Mouse (Mus musculus): ENCODE data around the gene Stk10.

Gene Stk10

DNA sequence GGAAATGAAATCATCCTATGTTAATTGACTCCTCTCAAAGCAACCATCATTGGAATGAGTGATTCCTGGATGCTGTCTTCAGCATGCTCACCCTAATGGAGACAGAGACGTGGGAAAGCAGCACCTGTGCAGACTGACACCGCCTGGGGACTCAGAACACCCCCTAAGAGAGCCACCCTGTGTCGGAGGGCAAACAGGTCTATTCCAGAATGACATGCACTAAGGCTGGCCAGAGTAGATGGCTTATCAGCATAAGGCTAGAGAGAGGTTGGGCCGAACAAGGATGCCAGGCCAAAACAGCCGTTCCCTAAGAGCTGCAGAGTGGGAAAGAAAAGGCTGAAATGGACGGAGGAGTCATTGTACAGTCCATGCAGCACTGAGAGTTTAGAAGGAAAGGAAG is 93.0 kb downstream of the Stk10 start:
- no peak for DNase-seq (ENCODE audit: extremely low read depth, low read depth)

GRCm38 (mm10) chr11:32627900-32628299 is 94.8 kb downstream of the Stk10 start:
- DNase-seq (ENCODE audit: extremely low read depth, low read depth): no peak

DNA sequence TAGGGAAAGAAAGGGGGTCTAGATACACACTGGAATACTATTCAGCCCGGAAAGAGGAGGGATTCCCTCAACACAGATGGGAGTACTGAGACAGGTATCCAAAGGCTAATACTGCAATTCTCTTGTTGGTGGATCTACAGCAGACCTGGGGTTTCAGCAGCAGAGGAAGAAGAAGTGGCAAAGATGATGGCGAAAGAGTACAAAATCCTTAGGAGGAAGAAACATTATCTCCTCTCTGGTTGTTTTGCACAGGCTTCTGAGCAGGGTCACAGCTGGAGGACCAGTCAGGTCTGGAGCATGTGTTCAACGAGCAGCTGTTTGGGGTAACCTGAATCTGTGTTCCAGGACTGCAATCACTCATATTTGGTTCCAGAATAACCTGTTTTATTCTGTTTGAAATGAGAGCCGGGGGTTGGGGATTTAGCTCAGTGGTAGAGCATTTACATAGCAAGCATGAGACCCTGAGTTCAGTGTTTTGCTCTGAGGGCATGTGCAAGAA is 96.7 kb downstream of the Stk10 start:
- no peak for DNase-seq (ENCODE audit: extremely low read depth, low read depth)

DNA sequence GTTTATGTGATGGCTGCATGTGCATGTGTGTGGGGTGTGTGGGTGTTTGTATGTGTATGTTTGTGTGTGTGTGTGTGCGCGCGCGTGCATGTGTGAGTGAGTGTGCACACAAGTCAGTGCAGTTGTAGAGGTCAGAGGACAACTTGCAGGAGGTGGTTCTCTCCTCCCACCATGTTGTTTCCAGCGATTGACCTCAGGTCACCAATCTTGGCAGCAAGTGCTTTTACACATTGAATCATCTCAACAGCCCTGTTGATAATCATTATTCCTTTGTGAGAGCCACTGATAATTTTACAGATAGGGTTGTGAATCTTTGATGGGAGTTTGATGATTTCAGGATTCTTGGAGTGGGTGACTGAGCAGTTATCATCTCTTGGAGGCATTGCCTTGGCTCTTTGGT is 99.6 kb downstream of the Stk10 start:
- DNase-seq (ENCODE audit: extremely low read depth, low read depth): no peak

DNA sequence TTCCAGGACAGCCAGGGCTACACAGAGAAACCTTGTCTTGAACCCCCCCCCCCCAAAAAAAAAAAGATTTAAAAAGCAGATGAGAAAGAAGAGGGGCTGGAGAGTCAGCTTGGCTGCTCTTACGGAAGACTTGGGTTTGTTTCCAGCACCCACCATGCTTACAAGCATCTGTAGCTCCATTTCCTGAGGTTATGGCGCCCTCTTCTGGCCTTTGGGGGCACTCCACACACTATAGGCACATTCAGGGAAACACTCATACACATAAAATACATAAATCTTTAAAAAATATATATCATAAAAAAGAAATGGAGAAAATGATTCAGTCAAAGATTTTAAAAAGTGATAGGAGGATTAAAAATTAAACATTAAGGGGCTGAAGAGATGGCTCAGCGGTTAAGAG is 100.4 kb downstream of the Stk10 start:
- no peak for DNase-seq (ENCODE audit: extremely low read depth, low read depth)

DNA sequence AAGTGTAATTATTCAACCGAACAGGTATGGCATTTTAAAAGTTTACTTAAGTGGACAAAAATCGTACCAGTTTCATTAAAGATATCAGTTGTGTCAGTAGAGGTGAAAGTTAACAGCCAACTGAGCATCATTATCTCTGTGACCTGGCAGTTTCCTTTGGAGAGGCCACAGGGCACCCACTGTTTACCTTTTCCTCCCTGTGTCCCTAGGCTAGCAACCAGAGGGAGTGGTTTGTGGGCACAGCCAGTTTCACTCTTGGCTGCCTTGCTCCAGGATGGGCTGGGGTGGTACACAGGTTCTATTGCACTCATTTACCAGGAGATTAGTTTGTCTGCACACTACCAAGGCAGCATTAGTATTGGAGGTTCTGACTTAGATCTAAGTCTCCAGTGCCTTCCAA is 101.0 kb downstream of the Stk10 start:
- no peak for DNase-seq (ENCODE audit: extremely low read depth, low read depth)

GRCm38 (mm10) chr11:32634842-32635241 is 101.7 kb downstream of the Stk10 start:
- no peak for DNase-seq (ENCODE audit: extremely low read depth, low read depth)

DNA sequence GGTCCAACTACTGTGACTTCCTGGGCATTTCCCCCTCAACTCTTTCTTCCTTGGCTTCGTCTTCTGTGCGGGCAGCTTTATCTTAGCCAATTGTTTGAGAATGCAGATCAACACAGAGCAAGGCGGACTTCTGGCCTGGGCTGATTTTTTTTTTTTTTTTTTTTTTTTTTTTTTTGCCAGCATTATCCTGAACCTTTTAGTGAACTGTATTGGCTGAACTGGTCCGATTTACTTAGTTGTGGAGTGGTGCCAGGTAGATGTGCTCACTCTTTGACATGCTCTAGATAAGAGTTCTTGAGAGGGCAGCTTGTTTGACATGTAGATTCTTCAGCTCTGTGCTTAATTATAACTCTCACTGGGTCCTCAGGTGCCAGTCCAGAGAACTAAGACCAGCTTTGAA is 103.2 kb downstream of the Stk10 start:
- DNase-seq (ENCODE audit: extremely low read depth, low read depth): no peak

- DNase-seq (ENCODE audit: extremely low read depth, low read depth): no peak
Measured at GRCm38 (mm10) chr11:32638521-32639255, 105.6 kb downstream of the Stk10 start.

DNA sequence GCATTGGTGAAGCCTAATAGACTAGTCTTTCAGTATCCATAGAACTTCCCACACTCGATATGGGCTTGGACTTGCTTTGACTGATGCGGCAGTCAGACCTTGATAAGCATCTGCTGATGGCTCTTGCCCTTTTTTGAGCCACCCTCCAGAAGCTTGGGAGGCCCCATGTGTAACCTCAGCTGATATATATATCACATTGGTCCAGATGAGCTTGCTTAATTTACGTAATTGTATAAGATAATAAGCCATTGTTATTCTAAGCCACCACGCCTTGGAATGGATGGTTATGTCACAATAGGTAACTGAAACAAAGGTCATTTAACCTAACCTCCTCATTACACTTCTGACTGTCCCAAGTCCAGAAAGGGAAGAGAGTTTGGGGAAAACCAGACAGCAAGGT is 107.5 kb downstream of the Stk10 start:
- DNase-seq (ENCODE audit: extremely low read depth, low read depth): no peak

GRCm38 (mm10) chr11:32642249-32642876 is 109.3 kb downstream of the Stk10 start, which contains the start of gene Fbxw11:
Gene Fbxw11, plus strand, starts transcription at chr11:32642724.
- peak; percentile 95 for DNase-seq (ENCODE audit: extremely low read depth, low read depth)

- DNase-seq (ENCODE audit: extremely low read depth, low read depth): no peak
Measured at GRCm38 (mm10) chr11:32642899-32643886, 110.1 kb downstream of the Stk10 start.

- no peak for DNase-seq (ENCODE audit: extremely low read depth, low read depth)
Measured at GRCm38 (mm10) chr11:32644010-32644409, 110.9 kb downstream of the Stk10 start.

GRCm38 (mm10) chr11:32647265-32647664 is 114.2 kb downstream of the Stk10 start:
- DNase-seq (ENCODE audit: extremely low read depth, low read depth): no peak

GRCm38 (mm10) chr11:32650236-32650749 is 117.2 kb downstream of the Stk10 start:
- no peak for DNase-seq (ENCODE audit: extremely low read depth, low read depth)

GRCm38 (mm10) chr11:32650893-32651590 is 117.9 kb downstream of the Stk10 start:
- DNase-seq (ENCODE audit: extremely low read depth, low read depth): no peak

- no peak for DNase-seq (ENCODE audit: extremely low read depth, low read depth)
Measured at GRCm38 (mm10) chr11:32651723-32652122, 118.6 kb downstream of the Stk10 start.

DNA sequence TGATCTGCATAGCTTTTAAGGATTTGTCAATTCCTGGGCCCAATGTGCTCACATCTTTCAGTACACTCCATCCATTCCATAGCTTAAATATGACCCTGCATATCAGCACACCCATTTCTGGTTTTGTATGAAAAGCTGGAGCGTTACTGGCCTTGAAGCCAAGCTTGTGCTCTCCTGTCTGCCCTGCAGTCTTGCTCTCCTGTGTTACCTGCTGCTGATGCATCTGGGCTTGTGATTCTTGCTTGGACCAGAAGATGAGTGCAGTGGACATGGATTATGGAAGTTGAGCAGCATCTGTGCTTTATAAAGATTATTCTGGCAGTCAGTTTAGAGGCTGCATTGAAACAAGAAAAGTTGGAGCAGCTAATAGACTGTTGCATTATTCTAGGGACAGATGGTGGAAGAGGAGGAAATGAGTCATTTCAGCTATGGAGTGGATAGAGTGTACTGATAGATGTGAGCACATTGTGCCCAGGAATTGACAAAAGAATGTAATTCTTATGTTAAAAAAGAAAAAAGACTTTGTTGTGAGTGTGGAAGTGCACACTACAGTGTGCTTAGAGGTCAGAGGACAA is 129.1 kb downstream of the Stk10 start:
- no peak for DNase-seq (ENCODE audit: extremely low read depth, low read depth)

DNA sequence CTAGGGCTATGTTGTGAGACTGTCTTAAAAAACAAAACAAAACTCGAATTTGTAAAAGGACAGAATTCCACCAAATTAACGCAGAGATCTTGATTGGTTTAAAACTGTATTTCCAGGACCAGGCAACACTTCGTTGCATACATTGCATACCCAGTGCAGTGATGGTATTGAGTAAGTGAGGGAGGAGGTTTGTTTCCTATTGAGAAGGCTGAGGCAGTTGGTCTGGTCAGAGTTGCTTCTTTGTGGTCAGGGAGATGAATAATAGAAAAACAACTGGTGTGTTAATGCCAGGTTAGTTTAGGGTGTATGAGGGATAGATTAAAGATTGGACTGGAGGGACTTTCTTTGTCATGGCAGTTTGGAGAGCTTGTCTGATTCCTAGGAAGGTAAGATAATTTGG is 132.5 kb downstream of the Stk10 start:
- no peak for DNase-seq (ENCODE audit: extremely low read depth, low read depth)

DNA sequence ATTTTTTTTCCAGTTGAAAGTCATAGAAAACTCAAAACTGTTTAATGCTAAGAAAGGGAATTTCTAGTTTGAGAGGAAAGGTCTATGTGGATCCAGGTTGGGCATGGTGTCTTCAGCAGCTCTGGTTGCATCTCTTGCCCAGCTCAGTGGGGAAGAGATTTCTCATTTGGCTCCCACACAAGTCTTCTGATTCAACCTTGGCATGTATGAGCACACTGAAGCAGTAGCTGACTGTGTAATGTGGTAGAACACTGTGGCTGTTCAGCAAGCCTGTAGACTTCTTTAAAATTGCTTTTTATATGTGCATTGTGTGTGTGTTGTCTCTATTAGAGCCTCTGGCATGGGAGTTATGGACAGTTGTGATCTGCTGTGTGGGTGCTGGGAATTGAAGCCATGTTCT is 133.9 kb downstream of the Stk10 start:
- no peak for DNase-seq (ENCODE audit: extremely low read depth, low read depth)

DNA sequence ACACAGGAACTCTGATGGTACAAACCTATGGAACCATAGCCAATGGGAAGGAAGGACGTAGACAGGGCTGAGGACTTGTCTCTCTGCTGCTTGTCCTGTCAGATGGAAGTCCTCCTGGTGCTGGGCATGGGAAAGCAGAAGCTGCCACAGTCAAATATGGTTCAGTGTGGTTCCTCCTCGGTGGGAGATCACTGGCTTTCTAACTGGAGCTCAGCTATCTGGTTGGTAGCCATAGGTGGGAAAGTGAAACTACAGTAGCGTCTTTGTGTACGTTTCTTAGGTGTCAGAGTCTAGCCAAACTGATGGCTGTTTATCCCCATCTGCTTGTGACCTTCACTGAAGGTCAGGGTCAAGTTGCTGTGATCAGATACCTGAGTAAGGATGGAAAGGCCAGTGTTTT is 138.4 kb downstream of the Stk10 start:
- no peak for DNase-seq (ENCODE audit: extremely low read depth, low read depth)
